Mouse (Mus musculus): ENCODE results near the gene Tsc22d1. TPM values are rescaled to one million over a fixed set of nuclear protein-coding genes. Genes with fewer than 3 reads are reported as not detected.

Tsc22d1 gene
- polyA plus RNA-seq, 1 experiment from 2014 or later: 568 TPM

- 0 out of 2 replicates have a peak, but pooled peaks cover 5% of the 10 kb centered on the region for H3K36me3 ChIP-seq (ENCODE audit: control insufficient read depth, insufficient read depth, low read length)
- H3K4me1 ChIP-seq (ENCODE audit: control insufficient read depth, insufficient read depth, low read length): 0 out of 2 replicates have a peak, but pooled peaks cover 4% of the 10 kb centered on the region
- no peaks in the 10 kb centered on the region for H3K27me3 ChIP-seq (ENCODE audit: control insufficient read depth, insufficient read depth, low read length)
- no peak overlapping the region for H3K4me2 ChIP-seq (ENCODE audit: low read depth, low read length)
- H3K27ac ChIP-seq (ENCODE audit: low read length): no peak overlapping the region
- no peak overlapping the region for H3K9ac ChIP-seq (ENCODE audit: low read length)
- no peaks in the 10 kb centered on the region for H3K9me3 ChIP-seq (replicated peaks; ENCODE audit: control insufficient read depth, low read length)
- no peak overlapping the region for H3K4me3 ChIP-seq (replicated peaks; ENCODE audit: low read length)
- WGBS: 88% methylated on average over 2 of the region's 2 CpGs
- ATAC-seq (ENCODE audit: insufficient read depth, low FRiP score): no peak
Observed at GRCm38 (mm10) chr14:76428855-76429254, 14.1 kb downstream of the Tsc22d1 start.

- no peak for ATAC-seq (ENCODE audit: insufficient read depth, low FRiP score)
- WGBS: 92% methylated on average over 4 of the region's 4 CpGs
- no peak overlapping the region for H3K27ac ChIP-seq (ENCODE audit: low read length)
- H3K36me3 ChIP-seq (ENCODE audit: control insufficient read depth, insufficient read depth, low read length): no peaks in the 10 kb centered on the region
- no peaks in the 10 kb centered on the region for H3K27me3 ChIP-seq (ENCODE audit: control insufficient read depth, insufficient read depth, low read length)
- H3K4me2 ChIP-seq (ENCODE audit: low read depth, low read length): no peak overlapping the region
- H3K4me1 ChIP-seq (ENCODE audit: control insufficient read depth, insufficient read depth, low read length): no peaks in the 10 kb centered on the region
- H3K4me3 ChIP-seq (replicated peaks; ENCODE audit: low read length): no peak overlapping the region
- no peak overlapping the region for H3K9ac ChIP-seq (ENCODE audit: low read length)
- H3K9me3 ChIP-seq (replicated peaks; ENCODE audit: control insufficient read depth, low read length): no peaks in the 10 kb centered on the region
Observed at GRCm38 (mm10) chr14:76431918-76432317, 17.2 kb downstream of the Tsc22d1 start.

DNA sequence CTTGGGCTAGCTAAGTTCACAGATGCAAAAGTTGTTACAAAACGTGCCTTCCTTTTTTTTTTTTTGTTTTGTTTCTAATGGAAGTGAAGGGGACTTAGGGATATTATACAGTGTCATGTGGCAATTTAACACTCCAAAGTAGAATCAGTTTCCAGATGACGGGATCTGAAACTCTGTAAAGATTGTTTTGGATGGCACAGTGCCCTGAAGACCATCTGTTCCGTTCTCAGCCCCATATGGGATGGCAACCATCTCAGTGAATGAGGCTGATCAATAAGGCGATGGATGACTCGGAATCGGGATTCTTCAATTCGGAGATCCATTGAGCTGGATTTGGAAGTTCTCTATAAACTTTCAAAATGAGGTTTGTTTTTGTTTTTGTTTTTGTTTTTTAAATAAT is 17.6 kb downstream of the Tsc22d1 start:
- H3K4me3 ChIP-seq (replicated peaks; ENCODE audit: low read length): no peak overlapping the region
- WGBS: 86% methylated on average over 7 of the region's 7 CpGs
- no peaks in the 10 kb centered on the region for H3K9me3 ChIP-seq (replicated peaks; ENCODE audit: control insufficient read depth, low read length)
- H3K27me3 ChIP-seq (ENCODE audit: control insufficient read depth, insufficient read depth, low read length): no peaks in the 10 kb centered on the region
- H3K36me3 ChIP-seq (ENCODE audit: control insufficient read depth, insufficient read depth, low read length): no peaks in the 10 kb centered on the region
- no peak for ATAC-seq (ENCODE audit: insufficient read depth, low FRiP score)
- no peak overlapping the region for H3K4me2 ChIP-seq (ENCODE audit: low read depth, low read length)
- H3K4me1 ChIP-seq (ENCODE audit: control insufficient read depth, insufficient read depth, low read length): no peaks in the 10 kb centered on the region
- no peak overlapping the region for H3K27ac ChIP-seq (ENCODE audit: low read length)
- no peak overlapping the region for H3K9ac ChIP-seq (ENCODE audit: low read length)

GRCm38 (mm10) chr14:76432816-76433215 is 18.1 kb downstream of the Tsc22d1 start:
- WGBS: 88% methylated on average over 8 of the region's 8 CpGs
- Histone ChIP-seq H3K27me3 (ENCODE audit: control insufficient read depth, insufficient read depth, low read length) (no peaks in the 10 kb centered on the region), H3K9ac (ENCODE audit: low read length) (no peak overlapping the region), H3K4me2 (ENCODE audit: low read depth, low read length) (no peak overlapping the region), H3K27ac (ENCODE audit: low read length) (no peak overlapping the region), H3K36me3 (ENCODE audit: control insufficient read depth, insufficient read depth, low read length) (no peaks in the 10 kb centered on the region), H3K4me1 (ENCODE audit: control insufficient read depth, insufficient read depth, low read length) (no peaks in the 10 kb centered on the region), H3K9me3 (replicated peaks; ENCODE audit: control insufficient read depth, low read length) (no peaks in the 10 kb centered on the region), H3K4me3 (replicated peaks; ENCODE audit: low read length) (no peak overlapping the region)
- no peak for ATAC-seq (ENCODE audit: insufficient read depth, low FRiP score)

GRCm38 (mm10) chr14:76442160-76442559 is 27.4 kb downstream of the Tsc22d1 start:
- H3K4me3 ChIP-seq (replicated peaks; ENCODE audit: low read length): no peak overlapping the region
- H3K4me1 ChIP-seq (ENCODE audit: control insufficient read depth, insufficient read depth, low read length): no peaks in the 10 kb centered on the region
- peaks cover 3% of the 10 kb centered on the region for H3K36me3 ChIP-seq (ENCODE audit: control insufficient read depth, insufficient read depth, low read length)
- no peaks in the 10 kb centered on the region for H3K27me3 ChIP-seq (ENCODE audit: control insufficient read depth, insufficient read depth, low read length)
- H3K4me2 ChIP-seq (ENCODE audit: low read depth, low read length): no peak overlapping the region
- H3K9ac ChIP-seq (ENCODE audit: low read length): no peak overlapping the region
- ATAC-seq (ENCODE audit: insufficient read depth, low FRiP score): no peak
- no peaks in the 10 kb centered on the region for H3K9me3 ChIP-seq (replicated peaks; ENCODE audit: control insufficient read depth, low read length)
- no peak overlapping the region for H3K27ac ChIP-seq (ENCODE audit: low read length)
- WGBS: 69% methylated on average over 10 of the region's 10 CpGs

DNA sequence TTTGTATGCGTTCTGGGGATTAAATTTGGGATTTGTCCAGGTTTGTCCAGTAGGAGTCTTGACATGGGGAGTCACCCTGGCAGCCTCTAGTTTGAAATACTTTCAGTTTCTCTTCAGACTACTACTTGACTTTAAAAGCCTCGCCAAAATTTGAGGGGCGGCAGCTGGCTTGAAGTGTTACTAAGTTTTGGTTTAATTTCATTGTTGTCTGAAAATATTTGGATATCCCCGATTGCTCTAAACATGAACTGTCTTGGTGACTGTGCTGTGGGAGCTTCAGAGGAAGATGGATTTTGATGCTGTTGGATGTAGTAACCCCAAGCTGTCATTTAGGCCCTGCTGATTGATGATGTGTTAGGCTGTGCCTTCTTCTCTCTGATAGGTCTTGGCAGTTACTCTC is 34.2 kb downstream of the Tsc22d1 start:
- peaks cover 9% of the 10 kb centered on the region; the same call in 1 of the 2 replicates for H3K4me1 ChIP-seq (ENCODE audit: control insufficient read depth, insufficient read depth, low read length)
- H3K9me3 ChIP-seq (replicated peaks; ENCODE audit: control insufficient read depth, low read length): no peaks in the 10 kb centered on the region
- H3K27ac ChIP-seq (ENCODE audit: low read length): no peak overlapping the region
- no peak overlapping the region for H3K4me3 ChIP-seq (replicated peaks; ENCODE audit: low read length)
- peak overlapping the region; percentile 26 for H3K4me2 ChIP-seq (ENCODE audit: low read depth, low read length)
- 30% methylated on average over 4 of the region's 4 CpGs for WGBS
- H3K9ac ChIP-seq (ENCODE audit: low read length): no peak overlapping the region
- no peaks in the 10 kb centered on the region for H3K36me3 ChIP-seq (ENCODE audit: control insufficient read depth, insufficient read depth, low read length)
- H3K27me3 ChIP-seq (ENCODE audit: control insufficient read depth, insufficient read depth, low read length): no peaks in the 10 kb centered on the region
- ATAC-seq (ENCODE audit: insufficient read depth, low FRiP score): peak; percentile 80; the same call in 1 of the 2 replicates

DNA sequence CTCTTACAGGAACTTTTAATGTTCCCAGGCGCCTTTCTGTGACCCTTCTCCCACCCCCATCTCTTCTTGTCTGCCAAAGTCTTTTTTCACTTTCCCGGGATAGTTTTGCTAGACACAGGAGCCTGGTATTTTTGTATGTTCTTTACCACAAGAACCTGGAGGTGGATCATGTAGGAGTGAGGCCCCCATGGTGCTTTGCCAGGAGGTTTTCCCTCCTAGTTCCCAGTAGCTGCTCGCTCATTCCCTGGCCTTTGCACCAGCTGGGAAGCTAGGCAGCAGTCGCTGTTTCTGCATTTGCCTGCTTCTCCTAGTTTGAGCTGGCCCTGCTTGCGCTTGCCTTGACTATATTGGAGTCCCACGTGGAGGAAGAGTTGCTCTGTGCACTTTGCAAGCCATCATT is 36.2 kb downstream of the Tsc22d1 start:
- H3K4me3 ChIP-seq (replicated peaks; ENCODE audit: low read length): no peak overlapping the region
- 61% methylated on average over 6 of the region's 6 CpGs for WGBS
- peak overlapping the region; percentile 16; the same call in 1 of the 2 replicates for H3K27ac ChIP-seq (ENCODE audit: low read length)
- peaks cover 9% of the 10 kb centered on the region; the same call in 1 of the 2 replicates for H3K4me1 ChIP-seq (ENCODE audit: control insufficient read depth, insufficient read depth, low read length)
- ATAC-seq (ENCODE audit: insufficient read depth, low FRiP score): no peak
- no peak overlapping the region for H3K4me2 ChIP-seq (ENCODE audit: low read depth, low read length)
- no peaks in the 10 kb centered on the region for H3K9me3 ChIP-seq (replicated peaks; ENCODE audit: control insufficient read depth, low read length)
- H3K27me3 ChIP-seq (ENCODE audit: control insufficient read depth, insufficient read depth, low read length): no peaks in the 10 kb centered on the region
- no peaks in the 10 kb centered on the region for H3K36me3 ChIP-seq (ENCODE audit: control insufficient read depth, insufficient read depth, low read length)
- no peak overlapping the region for H3K9ac ChIP-seq (ENCODE audit: low read length)

DNA sequence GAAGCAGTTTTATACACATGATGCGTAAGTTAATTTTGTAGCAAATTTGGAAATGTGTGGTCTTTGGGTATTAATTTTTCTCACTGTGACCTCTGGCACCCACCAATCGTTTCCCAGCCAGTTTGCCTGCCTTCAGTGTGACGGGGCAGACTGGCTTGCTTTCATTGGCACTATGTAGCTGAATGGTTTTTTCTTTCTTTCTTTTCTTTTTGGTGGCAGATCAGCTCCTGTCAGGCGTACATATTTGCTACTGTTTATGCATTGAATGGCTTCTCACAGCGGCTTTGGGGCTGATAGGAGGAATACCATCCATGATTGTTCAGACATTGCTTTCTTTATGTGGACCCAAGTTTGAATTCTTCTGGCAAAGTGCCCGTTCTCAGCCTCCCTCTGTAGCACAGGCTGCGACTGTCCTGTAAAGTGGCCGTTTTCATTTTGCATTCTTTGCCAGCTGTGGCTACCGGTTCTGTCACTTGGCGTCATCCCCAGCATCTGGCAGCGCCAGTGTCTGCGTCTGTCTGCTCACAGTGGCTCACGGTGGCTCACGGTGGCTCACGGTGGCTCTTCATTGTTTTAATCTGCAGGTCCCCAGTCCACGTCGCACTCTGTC is 38.1 kb downstream of the Tsc22d1 start:
- Histone ChIP-seq H3K36me3 (ENCODE audit: control insufficient read depth, insufficient read depth, low read length) (no peaks in the 10 kb centered on the region), H3K4me1 (ENCODE audit: control insufficient read depth, insufficient read depth, low read length) (peaks cover 9% of the 10 kb centered on the region; the same call in 1 of the 2 replicates), H3K9me3 (replicated peaks; ENCODE audit: control insufficient read depth, low read length) (no peaks in the 10 kb centered on the region), H3K27me3 (ENCODE audit: control insufficient read depth, insufficient read depth, low read length) (no peaks in the 10 kb centered on the region), H3K9ac (ENCODE audit: low read length) (no peak overlapping the region), H3K27ac (ENCODE audit: low read length) (no peak overlapping the region), H3K4me2 (ENCODE audit: low read depth, low read length) (no peak overlapping the region), H3K4me3 (replicated peaks; ENCODE audit: low read length) (no peak overlapping the region)
- 76% methylated on average over 17 of the region's 17 CpGs for WGBS
- ATAC-seq (ENCODE audit: insufficient read depth, low FRiP score): no peak

DNA sequence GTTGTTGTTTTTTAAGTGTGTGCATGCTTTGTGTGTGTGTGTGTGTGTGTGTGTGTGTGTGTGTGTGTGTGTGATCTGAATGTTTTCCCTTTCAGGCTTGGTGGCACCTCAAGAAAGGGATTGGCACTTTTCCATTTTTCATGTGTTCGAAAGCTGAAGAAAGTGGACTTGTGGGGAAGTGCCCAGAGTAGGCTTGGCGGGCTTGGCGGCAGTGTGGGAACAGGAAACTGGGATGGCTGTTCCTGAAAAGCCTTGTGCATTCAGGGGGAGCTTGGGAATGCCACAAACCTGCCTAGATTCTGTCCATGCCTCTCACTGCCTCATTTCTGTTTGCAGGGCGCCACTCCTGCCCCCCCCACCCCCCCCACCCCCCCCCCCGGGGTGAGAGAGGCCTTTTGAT is 39.9 kb downstream of the Tsc22d1 start:
- no peak for ATAC-seq (ENCODE audit: insufficient read depth, low FRiP score)
- 66% methylated on average over 5 of the region's 5 CpGs for WGBS
- H3K4me1 ChIP-seq (ENCODE audit: control insufficient read depth, insufficient read depth, low read length): peaks cover 5% of the 10 kb centered on the region; the same call in 1 of the 2 replicates

More for the DNA sequence above, 39.9 kb downstream of the Tsc22d1 start:
- Histone ChIP-seq H3K9me3 (replicated peaks; ENCODE audit: control insufficient read depth, low read length) (no peaks in the 10 kb centered on the region), H3K4me2 (ENCODE audit: low read depth, low read length) (no peak overlapping the region), H3K9ac (ENCODE audit: low read length) (no peak overlapping the region), H3K4me3 (replicated peaks; ENCODE audit: low read length) (no peak overlapping the region), H3K27me3 (ENCODE audit: control insufficient read depth, insufficient read depth, low read length) (no peaks in the 10 kb centered on the region), H3K27ac (ENCODE audit: low read length) (no peak overlapping the region), H3K36me3 (ENCODE audit: control insufficient read depth, insufficient read depth, low read length) (no peaks in the 10 kb centered on the region)

Data from stomach, embryonic 16.5 days (tissue).